Mouse (Mus musculus): ENCODE data around the gene Mxd3. TPM values are rescaled to one million over a fixed set of nuclear protein-coding genes. Genes with fewer than 3 reads are reported as not detected.

The Mxd3 gene
- total and polyA plus RNA-seq, 3 experiments = 4.1 to 7.3 (median 6.9) TPM

GRCm38 (mm10) chr13:55368401-55368800, 38.8 kb upstream of the Mxd3 start:
- no peak for DNase-seq (ENCODE audit: extremely low read depth)
- peaks cover 22 to 49% of the 10 kb centered on the region in 2 experiments for H3K4me1 ChIP-seq (ENCODE audit: control insufficient read depth in 1 of 2, insufficient read depth in 2 of 2)
- H3K27ac ChIP-seq (ENCODE audit: insufficient read depth, low read depth) = no peak overlapping the region
- no peak overlapping the region for H3K4me2 ChIP-seq (ENCODE audit: insufficient read depth, low read depth, poor library complexity, severe bottlenecking)
- in situ Hi-C loops (cut with MboI; ENCODE audit: low pct_ligation_motif_present, low pct_unique_long_range_greater_than_20kb, low sequenced_read_pairs) (no loop called here), dilution Hi-C loops (cut with MboI; ENCODE audit: extremely low pct_ligation_motif_present, extremely low pct_unique_long_range_greater_than_20kb, low sequenced_read_pairs) (no loop called here)
- H3K79me2 ChIP-seq (replicated peaks; ENCODE audit: control insufficient read depth, extremely low read depth, insufficient read depth, poor library complexity, severe bottlenecking) = no peaks in the 10 kb centered on the region
- no peak overlapping the region for H3K9ac ChIP-seq (ENCODE audit: insufficient read depth, low read depth)
- H3K27me3 ChIP-seq (replicated peaks) = no peaks in the 10 kb centered on the region
- no peaks in the 10 kb centered on the region for H3K36me3 ChIP-seq (replicated peaks in 1 of 2; ENCODE audit: control insufficient read depth in 1 of 2, insufficient read depth in 1 of 2, low read length in 1 of 2)
- no peak overlapping the region for H3K4me3 ChIP-seq (replicated peaks in 1 of 3; ENCODE audit: low read depth in 2 of 3, low read length in 2 of 3, poor library complexity in 1 of 3)
- no peak for TF ChIP-seq SIN3A (IDR thresholded peaks at IDR 0.05; ENCODE audit: low read length)
- TF ChIP-seq MYC (IDR thresholded peaks at IDR 0.05; ENCODE audit: low read depth, low read length) = 0 out of 2 replicates have a peak, but pooled peaks have one; percentile 30
- TF ChIP-seq PAX5 (IDR thresholded peaks at IDR 0.05; ENCODE audit: low read length) = no peak
- TF ChIP-seq ELF1 (IDR thresholded peaks at IDR 0.05; ENCODE audit: low read depth, low read length) = no peak
- TF ChIP-seq ZKSCAN1 (IDR thresholded peaks at IDR 0.05; ENCODE audit: borderline replicate concordance, low read depth, low read length) = no peak
- no peak for TF ChIP-seq ZMIZ1 (IDR thresholded peaks at IDR 0.05; ENCODE audit: low read depth, low read length)
- peak in 1 of 2 experiments; percentile 59; a peak in 2 of 4 replicates for TF ChIP-seq CTCF (conservative IDR thresholded peaks at IDR 0.05 in 1 of 2, IDR thresholded peaks at IDR 0.05 in 1 of 2; ENCODE audit: low read depth in 2 of 2, low read length in 2 of 2)
- TF ChIP-seq RAD21 (IDR thresholded peaks at IDR 0.05; ENCODE audit: low read depth, low read length) = peak; percentile 42
- TF ChIP-seq SMC3 (IDR thresholded peaks at IDR 0.05; ENCODE audit: low read depth, low read length) = peak; percentile 36
- H3K9me3 ChIP-seq (replicated peaks; ENCODE audit: low read length) = no peaks in the 10 kb centered on the region

GRCm38 (mm10) chr13:55362453-55363060, 32.9 kb upstream of the Mxd3 start, which contains the start of gene Lman2:
Gene Lman2, minus strand, starts transcription at chr13:55362783.
- H3K4me2 ChIP-seq (ENCODE audit: insufficient read depth, low read depth, poor library complexity, severe bottlenecking) = peak within 1 kb of the TSS; percentile 84
- peak within 1 kb of the TSS; percentile 93 for H3K9ac ChIP-seq (ENCODE audit: insufficient read depth, low read depth)
- peaks cover 48% of the 10 kb centered on the region for H3K79me2 ChIP-seq (replicated peaks; ENCODE audit: control insufficient read depth, extremely low read depth, insufficient read depth, poor library complexity, severe bottlenecking)
- no peaks in the 10 kb centered on the region for H3K9me3 ChIP-seq (replicated peaks; ENCODE audit: low read length)
- dilution Hi-C loops (cut with MboI; ENCODE audit: extremely low pct_ligation_motif_present, extremely low pct_unique_long_range_greater_than_20kb, low sequenced_read_pairs) = no loop called here
- H3K36me3 ChIP-seq (replicated peaks in 1 of 2; ENCODE audit: control insufficient read depth in 1 of 2, insufficient read depth in 1 of 2, low read length in 1 of 2) = peaks cover 22 to 36% of the 10 kb centered on the region in 2 experiments
- DNase-seq (ENCODE audit: extremely low read depth) = peak; percentile 98
- peaks cover 8 to 45% of the 10 kb centered on the region in 2 experiments for H3K4me1 ChIP-seq (ENCODE audit: control insufficient read depth in 1 of 2, insufficient read depth in 2 of 2)
- H3K27ac ChIP-seq (ENCODE audit: insufficient read depth, low read depth) = peak within 1 kb of the TSS; percentile 63
- H3K27me3 ChIP-seq (replicated peaks) = no peaks in the 10 kb centered on the region
- H3K4me3 ChIP-seq (replicated peaks in 1 of 3; ENCODE audit: low read depth in 2 of 3, low read length in 2 of 3, poor library complexity in 1 of 3) = peak within 1 kb of the TSS; percentile 92 to 100 (median 93)
- in situ Hi-C loops (cut with MboI; ENCODE audit: low pct_ligation_motif_present, low pct_unique_long_range_greater_than_20kb, low sequenced_read_pairs) = no loop called here
- TF ChIP-seq E2F4 (IDR thresholded peaks at IDR 0.05; ENCODE audit: insufficient replicate concordance, low read depth, low read length) = no peak
- TF ChIP-seq UBTF (IDR thresholded peaks at IDR 0.05; ENCODE audit: low read depth, low read length) = no peak
- no peak for TF ChIP-seq ZC3H11A (IDR thresholded peaks at IDR 0.05; ENCODE audit: low read depth, low read length)
- TF ChIP-seq MAZ (IDR thresholded peaks at IDR 0.05; ENCODE audit: low read depth, low read length) = no peak
- TF ChIP-seq SMC3 (IDR thresholded peaks at IDR 0.05; ENCODE audit: low read depth, low read length) = no peak
- TF ChIP-seq MXI1 (IDR thresholded peaks at IDR 0.05; ENCODE audit: low read depth, low read length) = peak; percentile 30; the same call in 1 of the 2 replicates
- TF ChIP-seq JUND (conservative IDR thresholded peaks at IDR 0.05; ENCODE audit: low read depth, low read length) = no peak
- no peak for TF ChIP-seq ETS1 (conservative IDR thresholded peaks at IDR 0.05; ENCODE audit: low read depth, low read length)
- TF ChIP-seq ZMIZ1 (IDR thresholded peaks at IDR 0.05; ENCODE audit: low read depth, low read length) = 0 out of 2 replicates have a peak, but pooled peaks have one; percentile 57
- TF ChIP-seq ZKSCAN1 (IDR thresholded peaks at IDR 0.05; ENCODE audit: borderline replicate concordance, low read depth, low read length) = no peak
- TF ChIP-seq NRF1 (IDR thresholded peaks at IDR 0.05; ENCODE audit: low read depth, low read length) = peak; percentile 30; the same call in 1 of the 2 replicates
- peak; percentile 91 for TF ChIP-seq HCFC1 (IDR thresholded peaks at IDR 0.05; ENCODE audit: low read depth, low read length)
- TF ChIP-seq POLR2A (IDR thresholded peaks at IDR 0.05; ENCODE audit: low read depth, low read length) = peak; percentile 81
- peak; percentile 81 for TF ChIP-seq NELFE (IDR thresholded peaks at IDR 0.05; ENCODE audit: low read depth, low read length)
- TF ChIP-seq PAX5 (IDR thresholded peaks at IDR 0.05; ENCODE audit: low read length) = no peak
- TF ChIP-seq POLR2AphosphoS2 (IDR thresholded peaks at IDR 0.05; ENCODE audit: low read depth, low read length) = no peak
- peak; percentile 87; the same call in 1 of the 2 replicates for TF ChIP-seq SIN3A (IDR thresholded peaks at IDR 0.05; ENCODE audit: low read length)
- no peak for TF ChIP-seq USF1 (IDR thresholded peaks at IDR 0.05; ENCODE audit: low read depth, low read length)
- TF ChIP-seq EP300 (IDR thresholded peaks at IDR 0.05; ENCODE audit: low read length) = no peak
- TF ChIP-seq ZNF384 (IDR thresholded peaks at IDR 0.05; ENCODE audit: low read depth, low read length) = no peak
- no peak; the same call in 1 of the 2 replicates for TF ChIP-seq IRF4 (IDR thresholded peaks at IDR 0.05; ENCODE audit: low read depth, low read length)
- no peak for TF ChIP-seq CHD1 (IDR thresholded peaks at IDR 0.05; ENCODE audit: low read depth, low read length)
- peak; percentile 46; the same call in 1 of the 2 replicates for TF ChIP-seq BHLHE40 (IDR thresholded peaks at IDR 0.05; ENCODE audit: low read depth, low read length)
- peak; percentile 98 for TF ChIP-seq ELF1 (IDR thresholded peaks at IDR 0.05; ENCODE audit: low read depth, low read length)
- no peak for TF ChIP-seq RCOR1 (conservative IDR thresholded peaks at IDR 0.05; ENCODE audit: low read depth, low read length)
- no peak for TF ChIP-seq USF2 (conservative IDR thresholded peaks at IDR 0.05; ENCODE audit: low read depth, low read length)
- TF ChIP-seq CHD2 (IDR thresholded peaks at IDR 0.05; ENCODE audit: low read length) = peak; percentile 85
- TF ChIP-seq JUN (IDR thresholded peaks at IDR 0.05; ENCODE audit: insufficient read depth, low read depth, low read length) = no peak
